Mouse (Mus musculus) limb, embryonic 14.5 days (tissue): ENCODE measurements around the gene Tmem207. TPM values are rescaled to one million over a fixed set of nuclear protein-coding genes. Genes with fewer than 3 reads are reported as not detected.

Experiments
- ATAC-seq: fragments of 200-750 bp; cut with Nextera tagmentation; 2 replicates; pipeline ENCODE4 v1.8.0; 2017; ENCODE audit warnings: low read depth, moderate number of reproducible peaks, moderate TSS enrichment; ENCODE audit not compliant: low FRiP score
- DNase-seq: peaks from one replicate; pipeline ENCODE4 v3.0.0-alpha.2; 2015; ENCODE audit warnings: low spot score
- H3K27ac ChIP-seq: fragments of 300-500 bp; sonication (generic); replicated peaks from 2 replicates; pipeline ENCODE4 v1.5.1; 2014; ENCODE audit warnings: low read depth, mild to moderate bottlenecking, low read length, moderate library complexity, mixed read lengths
- H3K27me3 ChIP-seq: fragments of 300-500 bp; sonication (generic); 2 replicates; pipeline ENCODE4 v1.6.1; 2014; ENCODE audit warnings: low read length, mixed read lengths; ENCODE audit not compliant: control insufficient read depth, insufficient read depth
- H3K36me3 ChIP-seq: fragments of 300-500 bp; sonication (generic); 2 replicates; pipeline ENCODE4 v1.6.1; 2014; ENCODE audit warnings: mild to moderate bottlenecking, low read length, moderate library complexity, mixed read lengths; ENCODE audit not compliant: control insufficient read depth, insufficient read depth
- H3K4me1 ChIP-seq: fragments of 300-500 bp; sonication (generic); 2 replicates; pipeline ENCODE4 v1.6.1; 2014; ENCODE audit warnings: antibody characterized with exemption, low read length, mixed read lengths; ENCODE audit not compliant: control insufficient read depth, insufficient read depth
- H3K4me2 ChIP-seq: fragments of 300-500 bp; sonication (generic); replicated peaks from 2 replicates; pipeline ENCODE4 v1.6.1; 2014; ENCODE audit warnings: low read depth, mild to moderate bottlenecking, low read length, moderate library complexity; ENCODE audit not compliant: severe bottlenecking
- H3K4me3 ChIP-seq: fragments of 300-500 bp; sonication (generic); replicated peaks from 2 replicates; pipeline ENCODE4 v1.5.1; 2014; ENCODE audit warnings: low read length
- H3K9ac ChIP-seq: fragments of 300-500 bp; sonication (generic); 2 replicates; pipeline ENCODE4 v1.6.1; 2014; ENCODE audit warnings: mild to moderate bottlenecking, low read depth, low read length, moderate library complexity; ENCODE audit not compliant: severe bottlenecking
- H3K9me3 ChIP-seq: fragments of 300-500 bp; sonication (generic); 2 replicates; pipeline ENCODE4 v1.6.1; 2016; ENCODE audit warnings: low read length; ENCODE audit not compliant: control insufficient read depth
- POLR2A ChIP-seq: fragments of 200-500 bp; IDR thresholded peaks from 2 replicates; pipeline ENCODE4 v1.8.0; 2012; ENCODE audit warnings: inconsistent platforms, mild to moderate bottlenecking, moderate library complexity, borderline replicate concordance; ENCODE audit not compliant: insufficient read depth, insufficient read length; ENCODE audit errors: extremely low read depth
- WGBS: fragments of 180-500 bp; shearing (Covaris S2); extraction: QIAGEN DNeasy Blood & Tissue Kit; methylation state at CpG from one replicate; pipeline ENCODE4 v1.1.7; 2014; 5-methylcytosine and 5-hydroxymethylcytosine counted together
- polyA plus RNA-seq, 2 experiments: library from polyadenylated mRNA; depleted of rRNA in 1 of 2; stranded (reverse) in 1 of 2; unstranded in 1 of 2; fragments of >200 nt; fragmentation: Nextera tagmentation in 1 of 2; extraction: Ambion mirVana in 1 of 2; gene quantifications; 2 replicates each; pipeline versions ENCODE4 v1.2.1 to v1.2.3; 2012 to 2014

The Tmem207 gene
- polyA plus RNA-seq, 2 experiments = not detected

DNA sequence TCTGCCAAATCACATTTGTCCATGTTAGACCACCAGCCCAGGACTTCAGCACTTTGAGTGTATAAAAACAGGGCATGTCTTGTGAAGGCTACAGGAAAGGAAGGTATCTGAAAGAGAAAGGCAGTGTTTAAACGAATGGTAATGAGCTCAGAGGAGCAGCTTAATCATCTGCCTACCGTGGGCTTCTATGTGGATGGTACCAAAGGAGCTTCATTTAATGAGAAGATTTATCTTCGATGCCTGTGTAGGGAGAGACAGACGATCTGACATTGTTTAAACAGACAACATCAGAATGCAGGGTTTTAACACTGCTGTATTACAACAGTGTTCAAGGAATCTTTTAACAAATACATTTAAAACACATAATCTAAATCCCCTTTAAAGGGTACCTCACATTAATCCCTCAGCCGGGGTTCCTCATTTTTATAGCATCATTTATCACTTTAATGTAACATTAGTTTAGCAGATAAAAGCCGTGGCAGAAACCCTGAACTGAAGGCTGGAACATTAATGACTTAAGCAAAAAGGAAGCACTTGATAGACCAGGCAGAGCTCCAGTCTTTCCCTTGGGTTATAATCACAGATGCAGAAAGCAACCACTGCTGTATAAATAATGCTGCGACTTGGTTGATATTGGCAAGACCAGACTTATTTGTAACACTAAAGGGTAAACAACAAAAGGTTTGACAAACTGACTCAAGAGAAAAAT is 19.8 kb upstream of the Tmem207 start:
- Histone ChIP-seq H3K36me3 (no peaks in the 10 kb centered on the region), H3K9ac (no peak overlapping the region), H3K27ac (no peak overlapping the region), H3K9me3 (no peaks in the 10 kb centered on the region), H3K4me1 (no peaks in the 10 kb centered on the region), H3K4me3 (no peak overlapping the region), H3K27me3 (no peaks in the 10 kb centered on the region), H3K4me2 (no peak overlapping the region)
- DNase-seq (no peak), ATAC-seq (no peak)
- no peak for TF ChIP-seq POLR2A
- WGBS = 9% methylated on average over 7 of the region's 7 CpGs

DNA sequence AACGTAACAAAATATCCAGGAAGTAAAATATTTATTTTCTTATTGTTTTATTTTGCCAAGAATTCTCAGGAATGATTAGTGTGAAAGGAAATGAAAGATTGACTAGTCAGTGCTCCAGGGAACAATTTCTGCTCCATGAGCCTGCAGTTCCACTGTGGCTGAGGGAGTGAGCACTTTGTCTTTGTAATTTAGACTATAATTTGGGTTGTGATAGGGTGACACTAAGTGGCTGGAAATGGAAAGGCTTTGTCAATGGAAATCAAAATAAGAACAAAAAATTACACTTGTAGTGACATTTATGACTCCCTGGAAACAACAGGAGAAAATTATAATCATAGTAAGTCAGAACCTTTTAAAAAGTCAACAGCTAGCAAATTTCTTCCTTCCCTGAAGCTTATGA is 5.7 kb upstream of the Tmem207 start:
- no peak for TF ChIP-seq POLR2A
- Histone ChIP-seq H3K9me3 (no peaks in the 10 kb centered on the region), H3K27ac (no peak overlapping the region), H3K4me1 (no peaks in the 10 kb centered on the region), H3K9ac (no peak overlapping the region), H3K27me3 (no peaks in the 10 kb centered on the region), H3K4me3 (no peak overlapping the region), H3K4me2 (no peak overlapping the region), H3K36me3 (no peaks in the 10 kb centered on the region)
- no peak for DNase-seq
- ATAC-seq = no peak
- WGBS = 81% methylated on average over 1 of the region's 1 CpGs

DNA sequence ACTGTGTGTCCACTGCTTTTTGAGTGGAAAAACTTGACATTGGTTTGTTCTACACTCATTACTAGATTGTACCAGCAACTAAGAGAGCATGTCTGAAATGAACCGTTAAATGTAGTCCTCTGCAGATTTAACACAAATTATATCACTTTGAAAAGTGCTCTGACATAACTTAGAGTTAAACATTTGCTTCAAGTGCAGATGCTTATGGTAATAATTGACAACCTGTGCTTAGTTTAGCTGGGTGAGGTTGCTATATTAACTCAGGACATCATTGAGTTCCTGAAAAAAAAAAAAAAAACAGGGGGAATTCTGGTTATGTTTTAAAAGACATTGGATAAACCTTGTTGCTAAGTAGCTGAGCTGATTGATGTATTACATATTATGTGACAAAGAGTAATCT is 3.9 kb upstream of the Tmem207 start:
- Histone ChIP-seq H3K36me3 (no peaks in the 10 kb centered on the region), H3K27me3 (no peaks in the 10 kb centered on the region), H3K9ac (no peak overlapping the region), H3K9me3 (no peaks in the 10 kb centered on the region), H3K4me1 (no peaks in the 10 kb centered on the region), H3K4me2 (no peak overlapping the region), H3K27ac (no peak overlapping the region), H3K4me3 (no peak overlapping the region)
- no peak for ATAC-seq
- no peak for DNase-seq
- TF ChIP-seq POLR2A = no peak
- WGBS = 77% methylated on average over 1 of the region's 1 CpGs

DNA sequence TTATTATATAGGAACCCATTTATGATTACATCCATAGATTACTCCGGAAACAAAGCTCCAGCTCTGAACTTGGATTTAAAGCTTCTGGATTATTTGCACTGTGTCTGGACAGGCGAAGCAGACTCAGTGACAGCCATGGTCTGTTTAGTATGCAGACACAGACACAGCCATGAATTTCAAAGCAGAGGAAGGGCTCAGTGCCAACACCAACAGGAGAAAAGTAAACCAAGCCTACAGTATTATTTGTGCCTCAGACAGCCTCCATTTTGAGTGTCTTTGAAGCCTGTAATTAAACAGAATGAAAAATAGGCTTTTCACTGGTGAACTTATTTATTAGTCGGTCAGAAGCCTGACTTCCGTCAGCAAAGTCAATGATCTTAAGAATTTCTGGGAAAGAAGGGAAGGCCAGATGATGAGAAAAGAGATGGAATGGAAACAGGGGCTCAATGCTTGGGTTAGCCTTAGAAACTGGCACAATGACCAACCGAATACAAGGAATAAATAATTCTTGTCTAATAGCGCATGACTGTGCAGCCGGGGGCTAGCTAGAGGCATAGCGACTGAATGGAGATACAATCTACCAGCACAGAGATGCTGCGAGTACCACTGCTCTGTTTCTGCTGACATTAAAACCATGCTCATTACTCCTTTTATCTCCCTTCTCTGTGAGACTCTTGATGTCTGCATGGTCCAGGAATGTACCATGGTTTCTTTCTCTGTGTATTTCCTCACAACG is 1.5 kb upstream of the Tmem207 start:
- ATAC-seq = no peak
- Histone ChIP-seq H3K4me1 (no peaks in the 10 kb centered on the region), H3K4me3 (no peak overlapping the region), H3K27me3 (no peaks in the 10 kb centered on the region), H3K36me3 (no peaks in the 10 kb centered on the region), H3K9me3 (no peaks in the 10 kb centered on the region), H3K4me2 (no peak overlapping the region), H3K9ac (no peak overlapping the region), H3K27ac (no peak overlapping the region)
- no peak for DNase-seq
- 66% methylated on average over 10 of the region's 10 CpGs for WGBS
- TF ChIP-seq POLR2A = no peak

DNA sequence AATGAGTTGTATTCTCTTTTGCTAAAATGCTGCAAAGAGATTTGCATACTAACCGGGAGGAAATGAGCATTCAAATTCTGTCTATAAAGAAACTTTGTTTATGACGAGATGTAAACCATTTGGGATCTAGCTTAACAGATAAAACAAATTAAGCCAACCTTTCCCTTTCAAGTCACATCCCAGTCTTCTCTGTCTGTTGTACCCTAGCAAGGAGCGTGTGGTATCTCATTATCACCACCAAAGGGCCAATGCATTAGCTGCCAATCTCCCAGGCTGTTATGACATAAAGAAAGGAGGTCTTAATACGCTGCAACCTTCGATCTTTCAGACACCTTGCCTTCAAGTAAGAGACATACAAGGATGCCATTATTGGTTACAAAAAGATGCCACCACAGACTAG is 737 bp downstream of the Tmem207 start:
- H3K27me3 ChIP-seq = no peaks in the 10 kb centered on the region

More for the DNA sequence above, 737 bp downstream of the Tmem207 start:
- Histone ChIP-seq H3K36me3 (no peaks in the 10 kb centered on the region), H3K4me3 (no peak overlapping the region), H3K9ac (no peak overlapping the region), H3K9me3 (no peaks in the 10 kb centered on the region), H3K27ac (no peak overlapping the region), H3K4me2 (no peak overlapping the region), H3K4me1 (no peaks in the 10 kb centered on the region)
- ATAC-seq (no peak), DNase-seq (no peak)
- TF ChIP-seq POLR2A = no peak
- WGBS = 86% methylated on average over 5 of the region's 5 CpGs
